Comparison of ENCODE assay signal across 15 mouse cellular contexts in the genomic region with DNA sequence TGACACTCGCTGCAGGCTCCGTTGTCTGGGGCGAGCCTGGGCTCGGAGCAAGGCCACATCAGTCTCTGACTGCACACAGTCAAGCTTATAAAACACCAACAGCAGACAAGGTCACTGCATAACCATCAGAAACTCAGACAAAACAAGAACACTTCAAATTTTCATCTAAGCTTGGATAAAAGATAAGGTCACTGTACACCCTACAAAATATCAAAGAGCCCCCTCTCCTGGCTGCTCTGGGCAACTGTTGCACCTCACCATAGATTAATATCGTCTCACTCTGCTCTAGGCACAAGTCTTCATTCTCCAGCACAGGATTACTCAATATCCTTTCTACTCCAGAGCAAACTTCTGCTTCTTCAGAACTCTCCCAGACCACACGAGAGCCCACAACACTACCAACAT.
DNase-seq lines count a peak whose midpoint lies in the region; ATAC-seq lines count a peak whose summit lies in the region.
"Had no signal": no experiment of that assay in that cellular context is flagged by ENCODE, and none has a peak within 500 bp of the region (broad histone marks: within the 10 kb centered on the region; RNA-seq: fewer than 3 reads in every experiment).

No protein-coding gene starts in this region.

- H3K27me3 ChIP-seq in forebrain, embryonic 11.5 days (ENCODE audit: control insufficient read depth, insufficient read depth, low read length): no peaks in the 10 kb centered on the region
- H3K27me3 ChIP-seq in forebrain, embryonic 10.5 days (ENCODE audit: poor library complexity, severe bottlenecking): no peaks in the 10 kb centered on the region
- no peaks in the 10 kb centered on the region for H3K27me3 ChIP-seq in midbrain, embryonic 11.5 days (ENCODE audit: control insufficient read depth, insufficient read depth, low read length)
- H3K27me3 ChIP-seq in midbrain, embryonic 16.5 days (ENCODE audit: control insufficient read depth, insufficient read depth, low read depth, low read length): no peaks in the 10 kb centered on the region
- H3K27me3 ChIP-seq: CH12.LX; midbrain, embryonic 12.5 days; stomach, embryonic 15.5 days had no signal

- H3K4me3 ChIP-seq in forebrain, embryonic 11.5 days (ENCODE audit: low read depth, low read length): no peak overlapping the region
- no peak overlapping the region for H3K4me3 ChIP-seq in forebrain, embryonic 10.5 days
- H3K4me3 ChIP-seq in midbrain, embryonic 11.5 days (ENCODE audit: low read depth, low read length): no peak overlapping the region
- H3K4me3 ChIP-seq in midbrain, embryonic 16.5 days (ENCODE audit: low read depth, low read length): no peak overlapping the region
- H3K4me3 ChIP-seq: midbrain, embryonic 12.5 days; stomach, embryonic 15.5 days had no signal

- 91% methylated on average over 6 of the region's 6 CpGs for WGBS in forebrain, embryonic 11.5 days
- whole genome bisulfite sequencing in forebrain, embryonic 10.5 days: 91% methylated on average over 6 of the region's 6 CpGs
- 86% methylated on average over 6 of the region's 6 CpGs for WGBS in midbrain, embryonic 11.5 days
- WGBS in midbrain, embryonic 16.5 days: 89% methylated on average over 6 of the region's 6 CpGs

- peak; percentile 20 for DNase-seq in forebrain, embryonic 11.5 days (ENCODE audit: low spot score)
- DNase-seq in forebrain, embryonic 10.5 days (ENCODE audit: extremely low spot score, low spot score): no peak
- DNase-seq in midbrain, embryonic 11.5 days (ENCODE audit: low spot score, missing footprints): peak; percentile 19
- DNase-seq in induced T-regulatory cell, adult 2 months (ENCODE audit: low read depth): peak; percentile 24
- DNase-seq in urinary bladder, postnatal 14 days (ENCODE audit: low spot score): no peak
- DNase-seq in right cerebral cortex, adult 2 months (ENCODE audit: low spot score in 2 of 2): no peak
- DNase-seq: cerebellum, adult 9-11 months; heart, postnatal 10 days; kidney, postnatal 14 days; left cerebral cortex, postnatal 4 days had no signal

- no peak for ATAC-seq in forebrain, embryonic 11.5 days (replicated peaks; ENCODE audit: low FRiP score)
- ATAC-seq in midbrain, embryonic 11.5 days (ENCODE audit: low FRiP score): no peak
- no peak for ATAC-seq in midbrain, embryonic 16.5 days
- peak; percentile 6; the same call in 1 of the 2 replicates for ATAC-seq in neutrophil, adult 5-6 weeks (ENCODE audit: extremely low read depth, insufficient number of reproducible peaks, low FRiP score, poor library complexity, severe bottlenecking)

- H3K4me1 ChIP-seq in forebrain, embryonic 11.5 days (replicated peaks; ENCODE audit: control insufficient read depth, insufficient read depth, low read length): no peaks in the 10 kb centered on the region
- no peaks in the 10 kb centered on the region for H3K4me1 ChIP-seq in forebrain, embryonic 10.5 days
- no peaks in the 10 kb centered on the region for H3K4me1 ChIP-seq in midbrain, embryonic 11.5 days (ENCODE audit: control insufficient read depth, insufficient read depth, low read length)
- no peaks in the 10 kb centered on the region for H3K4me1 ChIP-seq in midbrain, embryonic 16.5 days (ENCODE audit: control insufficient read depth, insufficient read depth, low read length)
- H3K4me1 ChIP-seq: midbrain, embryonic 12.5 days had no signal

- H3K36me3 ChIP-seq in forebrain, embryonic 11.5 days (ENCODE audit: control insufficient read depth, insufficient read depth, low read length): no peaks in the 10 kb centered on the region
- H3K36me3 ChIP-seq in forebrain, embryonic 10.5 days (replicated peaks): peaks cover 39% of the 10 kb centered on the region
- H3K36me3 ChIP-seq in midbrain, embryonic 11.5 days (ENCODE audit: control insufficient read depth, insufficient read depth, low read length): no peaks in the 10 kb centered on the region
- no peaks in the 10 kb centered on the region for H3K36me3 ChIP-seq in midbrain, embryonic 16.5 days (ENCODE audit: control insufficient read depth, insufficient read depth, low read length)
- H3K36me3 ChIP-seq: midbrain, embryonic 12.5 days had no signal

- no peak overlapping the region for H3K9ac ChIP-seq in forebrain, embryonic 11.5 days (ENCODE audit: low read length)
- no peak overlapping the region for H3K9ac ChIP-seq in midbrain, embryonic 11.5 days (ENCODE audit: low read length)
- no peak overlapping the region for H3K9ac ChIP-seq in midbrain, embryonic 16.5 days (ENCODE audit: low read depth, low read length)
- H3K9ac ChIP-seq: midbrain, embryonic 12.5 days; stomach, embryonic 15.5 days had no signal

- no peaks in the 10 kb centered on the region for H3K9me3 ChIP-seq in forebrain, embryonic 11.5 days (ENCODE audit: control insufficient read depth, low read length)
- no peaks in the 10 kb centered on the region for H3K9me3 ChIP-seq in forebrain, embryonic 10.5 days
- no peaks in the 10 kb centered on the region for H3K9me3 ChIP-seq in midbrain, embryonic 11.5 days (ENCODE audit: control insufficient read depth, low read length)
- no peaks in the 10 kb centered on the region for H3K9me3 ChIP-seq in midbrain, embryonic 16.5 days (replicated peaks; ENCODE audit: control insufficient read depth, low read length, poor library complexity, severe bottlenecking)
- H3K9me3 ChIP-seq: midbrain, embryonic 12.5 days; stomach, embryonic 15.5 days had no signal

- H3K27ac ChIP-seq in forebrain, embryonic 11.5 days (ENCODE audit: low read depth, low read length): no peak overlapping the region
- no peak overlapping the region for H3K27ac ChIP-seq in forebrain, embryonic 10.5 days
- no peak overlapping the region for H3K27ac ChIP-seq in midbrain, embryonic 11.5 days (ENCODE audit: low read depth, low read length)
- H3K27ac ChIP-seq in midbrain, embryonic 16.5 days (ENCODE audit: low read length): no peak overlapping the region
- H3K27ac ChIP-seq: midbrain, embryonic 12.5 days; stomach, embryonic 15.5 days had no signal

- no peak overlapping the region for H3K4me2 ChIP-seq in forebrain, embryonic 11.5 days (ENCODE audit: low read depth, low read length, severe bottlenecking)
- no peak overlapping the region for H3K4me2 ChIP-seq in midbrain, embryonic 11.5 days
- no peak overlapping the region for H3K4me2 ChIP-seq in midbrain, embryonic 16.5 days (ENCODE audit: low read length)
- H3K4me2 ChIP-seq: midbrain, embryonic 12.5 days; stomach, embryonic 15.5 days had no signal

Comparison
In these comparisons a context has a peak if more than half of its experiments do, and no peak if none do; other contexts are left out.
1. DNase-seq: peak in forebrain, embryonic 11.5 days (single experiment), midbrain, embryonic 11.5 days (single experiment) and induced T-regulatory cell, adult 2 months (single experiment); none in forebrain, embryonic 10.5 days (single experiment), urinary bladder, postnatal 14 days (single experiment) and right cerebral cortex, adult 2 months (0 of 2).